Mouse (Mus musculus) bone marrow, adult 2 months (tissue): ENCODE data around the gene Nectin4.

Experiments used
- CTCF ChIP-seq: fragments of 200-500 bp; IDR thresholded peaks from 2 replicates; pipeline ENCODE4 v1.5.1; 2011; ENCODE audit warnings: low read length, control low read depth; ENCODE audit not compliant: control insufficient read depth, insufficient read depth
- POLR2A ChIP-seq: fragments of 200-500 bp; IDR thresholded peaks from 2 replicates; pipeline ENCODE4 v1.6.1; 2011; ENCODE audit warnings: low read depth, mild to moderate bottlenecking, control low read depth, low read length, borderline replicate concordance; ENCODE audit not compliant: control insufficient read depth

GRCm38 (mm10) chr1:171348665-171349064 lies 21.2 kb upstream of the Nectin4 start:
- TF ChIP-seq CTCF (no peak), POLR2A (no peak)
